Mouse (Mus musculus): Measurements from ENCODE around the gene 2810004N23Rik.

DNA sequence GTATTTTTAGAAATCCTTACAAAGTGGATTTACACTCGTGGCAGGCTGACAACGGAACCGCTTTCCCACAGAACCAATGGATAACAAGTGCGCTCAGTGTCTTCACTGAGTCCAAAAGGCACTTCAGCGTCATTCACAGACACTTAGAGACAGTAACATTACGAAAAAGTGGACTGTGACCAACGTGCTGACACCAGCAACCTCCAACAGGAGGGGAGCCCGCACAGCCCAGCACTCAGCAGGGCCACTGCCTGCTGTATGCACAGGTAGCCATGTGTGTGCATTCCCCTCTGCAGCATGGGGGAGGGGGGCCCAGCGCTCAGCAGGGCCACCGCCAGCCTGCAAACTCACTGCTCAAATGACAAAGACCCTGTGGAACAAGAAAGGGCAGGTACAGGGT is 23.5 kb downstream of the 2810004N23Rik start:
- no peak for TF ChIP-seq EP300 (IDR thresholded peaks at IDR 0.05; ENCODE audit: low read depth)
- TF ChIP-seq CTCF (IDR thresholded peaks at IDR 0.05; ENCODE audit: low read depth), result no peak
